Mouse (Mus musculus): ENCODE data around the gene Zfp219.

Gene Zfp219

GRCm38 (mm10) chr14:52019051-52019589 is 1.4 kb downstream of the Zfp219 start:
- in situ Hi-C loops (cut with MboI, MseI): loop anchor here (25.0 kb wide), 1 partner anchor 1082 kb away; the partner anchor contains the start of genes Gm49342, Pip4p1 and Pnp

DNA sequence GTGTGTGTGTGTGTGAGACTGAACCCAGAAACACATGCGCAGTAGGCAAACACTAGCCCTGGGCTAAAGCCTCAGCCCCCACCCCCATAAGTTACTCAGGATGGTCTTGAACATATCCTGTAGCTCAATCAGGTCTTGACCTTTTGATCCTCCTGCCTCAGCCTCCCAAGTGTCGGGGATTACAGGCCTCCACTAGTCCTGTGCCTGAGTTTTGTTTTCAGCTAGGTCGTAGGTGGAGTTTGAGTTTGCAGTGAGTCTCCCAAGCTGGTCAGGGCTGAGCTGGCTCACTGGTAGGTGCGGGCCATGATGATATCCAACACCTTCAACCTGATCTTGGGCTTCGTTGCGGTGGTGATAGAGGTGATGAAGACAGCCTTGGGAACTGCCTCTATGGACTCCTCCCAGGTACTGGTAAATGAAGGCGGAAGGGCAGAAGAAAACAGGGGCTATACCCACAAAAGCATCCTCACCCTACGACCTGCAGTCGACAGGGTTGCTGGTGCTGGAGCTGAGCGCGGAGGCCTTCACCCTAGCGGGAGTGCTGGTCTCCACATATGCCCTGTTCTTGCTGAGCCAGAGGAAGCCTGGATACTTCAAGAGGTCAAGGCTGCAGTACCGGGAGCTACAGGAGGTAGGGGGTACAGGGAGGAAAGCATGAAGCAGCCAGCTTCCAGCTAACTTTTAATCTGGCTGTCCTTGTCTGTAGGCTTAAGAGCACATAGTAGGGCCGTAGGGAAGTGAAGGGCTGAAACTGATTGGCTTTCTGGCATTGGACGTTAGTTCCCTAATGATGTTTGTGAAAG is 2.1 kb downstream of the Zfp219 start:
- in situ Hi-C loops (cut with MboI, MseI): loop anchor here (25.0 kb wide), 1 partner anchor 1081 kb away; the partner anchor contains the start of genes Gm49342, Pip4p1 and Pnp

GRCm38 (mm10) chr14:52017662-52018061 is 2.9 kb downstream of the Zfp219 start:
- in situ Hi-C loops (cut with MboI, MseI): loop anchor here (25.0 kb wide), 1 partner anchor 1080 kb away; the partner anchor contains the start of genes Gm49342, Pip4p1 and Pnp

DNA sequence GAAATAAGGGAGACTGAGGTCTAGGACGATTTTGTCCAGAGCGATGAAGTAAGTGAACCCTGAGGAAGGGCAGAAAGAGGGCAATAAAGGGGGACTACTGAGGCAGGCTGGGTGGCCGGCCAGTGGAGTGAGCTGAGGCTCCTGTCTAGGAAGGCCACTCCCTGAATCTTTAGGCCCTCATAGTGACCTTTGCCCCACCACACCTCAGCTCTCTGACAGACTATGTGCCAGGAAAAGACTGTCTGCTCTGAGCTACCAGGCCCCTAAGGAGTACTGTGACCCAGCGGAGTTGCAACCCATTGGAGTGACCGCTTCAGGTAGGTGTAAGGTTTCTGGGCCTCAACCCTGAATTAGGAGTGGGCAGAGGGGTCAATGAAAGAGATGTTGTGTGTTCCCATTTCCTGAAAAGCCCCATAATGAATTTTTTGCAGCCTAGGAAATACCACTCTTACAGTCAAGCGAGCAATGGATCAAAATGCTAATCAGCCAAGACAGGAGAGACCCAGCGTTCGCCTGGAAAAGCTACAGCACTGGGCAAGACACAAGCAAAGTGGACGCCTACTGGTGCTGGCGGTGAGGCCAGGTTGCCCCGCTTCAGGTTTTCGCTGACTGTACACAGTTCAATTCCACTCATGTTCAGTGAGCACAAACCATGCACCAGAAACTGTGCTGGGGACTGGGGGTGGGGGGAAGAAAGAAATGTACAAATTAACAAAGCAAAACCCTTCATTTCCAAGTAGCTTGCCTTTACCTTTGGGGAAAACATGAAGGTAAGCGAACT is 3.7 kb downstream of the Zfp219 start:
- in situ Hi-C loops (cut with MboI, MseI): loop anchor here (25.0 kb wide), 1 partner anchor 1080 kb away; the partner anchor contains the start of genes Gm49342, Pip4p1 and Pnp

- in situ Hi-C loops (cut with MboI, MseI): loop anchor here (25.0 kb wide), 1 partner anchor 1078 kb away; the partner anchor contains the start of genes Gm49342, Pip4p1 and Pnp
Observed at GRCm38 (mm10) chr14:52015445-52016100, 5.0 kb downstream of the Zfp219 start, which contains the start of gene Tmem253. Gene Tmem253 (plus strand): TSS chr14:52015658.

- in situ Hi-C loops (cut with MboI, MseI): loop anchor here (25.0 kb wide), 1 partner anchor 1078 kb away; the partner anchor contains the start of genes Gm49342, Pip4p1 and Pnp
Observed at GRCm38 (mm10) chr14:52014761-52015311, 5.7 kb downstream of the Zfp219 start.

DNA sequence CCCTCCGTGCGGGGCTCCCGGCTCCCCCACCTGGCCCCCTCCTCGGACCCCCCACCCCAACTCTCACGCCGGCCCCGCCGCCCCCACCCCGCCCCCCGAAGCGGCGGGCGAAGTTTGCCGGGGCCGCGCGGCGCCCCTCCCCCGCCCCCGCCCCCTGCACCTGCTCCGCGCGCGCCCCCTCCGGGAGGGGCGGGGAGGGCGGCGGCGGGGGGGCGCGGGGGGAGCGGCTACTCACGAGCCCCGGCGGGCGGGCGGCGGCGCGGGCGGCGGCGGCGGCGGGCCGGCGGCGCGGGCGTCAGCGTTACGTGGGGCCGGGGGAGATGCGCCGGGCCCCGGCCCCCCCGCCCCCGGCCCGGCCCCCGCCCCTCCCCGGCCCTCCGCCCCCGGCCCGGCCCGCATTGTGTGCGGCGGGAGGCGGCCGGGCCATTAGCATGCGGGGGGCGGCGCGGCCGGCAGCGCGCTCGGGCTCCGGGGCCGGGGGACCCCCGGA is 6.2 kb downstream of the Zfp219 start:
- in situ Hi-C loops (cut with MboI, MseI): loop anchor here (25.0 kb wide), 1 partner anchor 1077 kb away; the partner anchor contains the start of genes Gm49342, Pip4p1 and Pnp

GRCm38 (mm10) chr14:52013771-52014219 is 6.7 kb downstream of the Zfp219 start:
- in situ Hi-C loops (cut with MboI, MseI): loop anchor here (25.0 kb wide), 1 partner anchor 1076 kb away; the partner anchor contains the start of genes Gm49342, Pip4p1 and Pnp

GRCm38 (mm10) chr14:52013021-52013610 is 7.4 kb downstream of the Zfp219 start:
- in situ Hi-C loops (cut with MboI, MseI): loop anchor here (25.0 kb wide), 1 partner anchor 1076 kb away; the partner anchor contains the start of genes Gm49342, Pip4p1 and Pnp

DNA sequence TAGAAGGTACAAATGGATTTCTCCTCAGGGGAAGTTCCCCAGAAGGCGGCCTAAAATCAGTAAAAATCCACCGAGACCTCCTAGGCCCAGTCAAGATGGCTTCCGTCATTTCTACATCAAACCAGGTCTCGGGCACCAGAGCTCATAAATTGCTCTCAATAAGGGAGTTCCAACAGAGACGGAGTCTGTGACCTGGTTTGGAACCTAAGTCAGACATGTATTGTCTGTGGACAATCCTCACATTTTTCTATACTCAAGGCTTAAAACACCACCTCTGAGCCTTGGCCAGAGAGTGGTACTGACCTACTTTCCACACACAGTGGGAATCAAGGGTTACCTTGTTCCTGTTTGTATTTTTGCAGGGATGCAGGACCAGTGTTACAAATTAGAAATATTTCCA is 8.0 kb downstream of the Zfp219 start:
- in situ Hi-C loops (cut with MboI, MseI): loop anchor here (25.0 kb wide), 1 partner anchor 1075 kb away; the partner anchor contains the start of genes Gm49342, Pip4p1 and Pnp

- in situ Hi-C loops (cut with MboI, MseI): loop anchor here (25.0 kb wide), 1 partner anchor 1075 kb away; the partner anchor contains the start of genes Gm49342, Pip4p1 and Pnp
Observed at GRCm38 (mm10) chr14:52012085-52012484, 8.4 kb downstream of the Zfp219 start.

GRCm38 (mm10) chr14:52011683-52012082 is 8.8 kb downstream of the Zfp219 start:
- in situ Hi-C loops (cut with MboI, MseI): loop anchor here (25.0 kb wide), 1 partner anchor 1074 kb away; the partner anchor contains the start of genes Gm49342, Pip4p1 and Pnp

DNA sequence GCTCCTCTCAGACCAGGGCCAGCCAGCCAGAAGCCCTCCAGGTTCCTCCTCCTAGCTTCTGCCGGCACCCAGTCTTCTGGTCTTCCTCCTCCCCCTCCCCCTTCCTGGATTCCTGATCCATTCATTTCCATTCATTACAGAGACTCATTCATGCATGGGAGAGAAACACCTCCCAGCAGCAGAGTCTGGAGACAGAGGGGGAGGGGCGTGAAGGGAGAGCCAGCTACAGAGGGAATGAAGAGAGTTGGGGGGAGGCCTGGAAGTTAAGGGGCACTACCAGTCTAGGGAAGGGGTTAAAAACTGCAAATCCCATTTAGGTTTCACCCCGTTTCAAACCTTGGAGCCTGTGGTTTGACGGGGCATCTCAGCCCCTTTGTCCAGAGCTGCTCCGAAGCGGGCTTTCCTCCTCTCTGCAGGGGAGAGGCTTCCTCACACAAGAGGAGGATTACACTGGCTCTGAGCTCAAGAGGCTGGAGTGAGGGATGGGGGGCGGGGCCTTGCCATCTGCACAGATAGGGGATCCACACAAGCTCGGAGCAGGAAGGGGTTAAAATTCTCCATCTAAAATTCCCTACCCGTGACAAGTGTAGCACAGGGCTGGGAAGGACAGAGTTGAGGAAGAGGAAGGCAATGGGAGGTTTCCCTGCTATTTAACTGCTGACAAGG is 10.0 kb downstream of the Zfp219 start:
- in situ Hi-C loops (cut with MboI, MseI): loop anchor here (25.0 kb wide), 1 partner anchor 1073 kb away; the partner anchor contains the start of genes Gm49342, Pip4p1 and Pnp

- in situ Hi-C loops (cut with MboI, MseI): loop anchor here (5.0 to 25.0 kb wide), 2 partner anchors 103 to 1073 kb away; partner anchors contain the start of genes Gm49342, Pip4p1 and Pnp
Observed at GRCm38 (mm10) chr14:52009841-52010240, 10.7 kb downstream of the Zfp219 start.

DNA sequence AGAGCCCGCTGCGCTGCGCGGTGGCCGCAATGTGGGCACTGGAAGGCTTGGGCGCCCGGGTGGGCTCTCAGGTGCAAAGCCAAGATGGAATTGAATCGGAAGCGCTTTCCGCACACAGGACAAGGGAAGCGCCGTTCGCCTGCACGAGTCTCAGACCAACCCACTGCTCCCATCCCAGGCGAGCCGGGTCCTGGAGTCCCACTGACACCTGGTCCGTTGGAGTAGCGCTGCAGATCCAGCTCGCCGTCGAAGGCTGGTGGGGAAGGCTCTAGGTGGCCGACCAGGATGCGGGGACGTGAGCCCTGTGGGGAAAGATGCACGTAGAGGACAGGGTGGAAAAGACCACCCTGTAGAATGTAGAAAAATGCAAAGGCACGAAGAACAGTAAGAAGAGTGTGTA is 11.2 kb downstream of the Zfp219 start:
- in situ Hi-C loops (cut with MboI, MseI): loop anchor here (5.0 to 25.0 kb wide), 2 partner anchors 102 to 1072 kb away; partner anchors contain the start of genes Gm49342, Pip4p1 and Pnp

DNA sequence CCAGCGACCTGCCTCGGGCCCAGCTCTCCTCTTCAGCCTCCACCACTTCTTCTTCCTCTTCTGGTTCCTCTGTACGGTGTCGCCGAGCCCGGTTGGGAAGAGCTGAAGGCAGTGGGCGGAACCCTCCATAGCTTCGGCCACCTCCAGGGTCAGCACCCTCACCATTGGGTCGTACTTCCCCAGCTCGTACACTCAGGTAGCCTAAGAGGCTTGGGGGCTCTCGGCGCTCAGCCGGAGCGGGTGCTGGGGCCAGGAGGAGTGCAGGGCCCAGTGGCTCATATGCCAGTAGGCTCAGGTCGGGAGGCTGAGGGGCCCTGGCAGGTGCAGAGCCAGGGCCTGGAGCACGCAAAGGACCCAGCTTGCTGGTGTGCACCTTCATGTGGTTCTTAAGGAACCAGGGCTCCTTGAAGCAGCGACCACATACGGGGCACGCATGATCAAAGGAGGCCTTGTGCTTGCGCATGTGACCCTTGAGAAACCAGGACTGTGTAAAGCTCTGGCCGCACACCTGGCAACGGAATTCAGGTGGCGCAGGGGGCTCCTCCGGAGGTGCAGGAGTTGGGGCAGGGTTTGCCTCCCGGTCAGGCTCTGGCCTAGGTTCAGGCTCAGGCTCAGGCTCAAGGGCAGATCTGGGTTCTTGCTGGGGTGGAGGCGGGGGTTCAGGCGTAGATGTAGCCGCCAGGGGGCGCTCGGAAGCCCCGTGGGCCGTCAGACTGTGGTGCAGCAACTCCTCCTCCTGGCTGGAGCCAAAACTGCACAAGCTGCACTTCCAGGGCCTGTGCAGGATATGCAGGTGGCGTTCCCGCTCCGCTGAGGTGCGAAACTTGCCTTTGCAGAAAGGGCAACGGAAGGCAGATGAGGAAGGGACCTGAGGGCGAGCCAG is 12.0 kb downstream of the Zfp219 start:
- in situ Hi-C loops (cut with MboI, MseI): loop anchor here (5.0 to 25.0 kb wide), 2 partner anchors 101 to 1071 kb away; partner anchors contain the start of genes Gm49342, Pip4p1 and Pnp

DNA sequence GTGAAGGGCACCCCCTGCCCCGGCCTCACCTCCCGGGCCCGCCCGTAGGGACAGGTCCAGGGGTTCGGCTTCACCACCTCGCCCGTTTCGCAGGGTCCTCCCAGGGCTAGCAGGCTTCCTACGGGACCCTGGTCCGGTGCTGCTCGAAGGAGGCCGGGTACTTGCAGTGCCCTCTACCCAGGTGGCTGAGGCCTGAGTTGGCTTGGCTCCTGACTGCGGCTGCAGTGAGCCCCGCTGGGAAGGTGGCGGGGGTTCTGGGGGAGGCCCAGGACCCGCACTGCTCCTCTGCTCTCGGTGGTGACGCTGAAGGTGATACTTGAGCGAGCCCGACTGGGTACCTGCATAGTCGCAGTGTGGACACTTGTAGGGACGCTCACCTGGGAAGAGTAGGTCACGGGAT is 13.8 kb downstream of the Zfp219 start:
- in situ Hi-C loops (cut with MboI, MseI): loop anchor here (5.0 to 25.0 kb wide), 2 partner anchors 99 to 1069 kb away; partner anchors contain the start of genes Gm49342, Pip4p1 and Pnp

Data from T-helper 1 cell (primary cell).